In genomic region chr9:123851713-123852448, GRCm38 (mm10) we compare ENCODE assay signal across 8 mouse cellular contexts. TPM values are rescaled to one million over a fixed set of nuclear protein-coding genes. Genes with fewer than 3 reads are reported as not detected.
DNase-seq lines count a peak whose midpoint lies in the region; ATAC-seq and TF ChIP-seq lines count a peak whose summit lies in the region.

Gene Fyco1, minus strand, starts transcription at chr9:123851899.

- peak within 1 kb of the TSS; percentile 87 for H3K4me3 ChIP-seq in embryonic facial prominence, embryonic 14.5 days (ENCODE audit: low read depth, low read length)
- peak within 1 kb of the TSS; percentile 83 for H3K4me3 ChIP-seq in heart, adult 2 months
- peak within 1 kb of the TSS; percentile 69 for H3K4me3 ChIP-seq in limb, embryonic 13.5 days
- H3K4me3 ChIP-seq in midbrain, embryonic 16.5 days (ENCODE audit: low read depth, low read length), result peak within 1 kb of the TSS; percentile 78

- no peak for TF ChIP-seq CTCF in heart, adult 2 months (IDR thresholded peaks at IDR 0.05)

- H3K9me3 ChIP-seq in embryonic facial prominence, embryonic 14.5 days (ENCODE audit: control insufficient read depth, low read length), result no peaks in the 10 kb centered on the region
- H3K9me3 ChIP-seq in limb, embryonic 13.5 days, result no peaks in the 10 kb centered on the region
- H3K9me3 ChIP-seq in midbrain, embryonic 16.5 days (replicated peaks; ENCODE audit: control insufficient read depth, low read length, poor library complexity, severe bottlenecking), result no peaks in the 10 kb centered on the region

- peak within 1 kb of the TSS; percentile 80 for H3K4me2 ChIP-seq in embryonic facial prominence, embryonic 14.5 days (ENCODE audit: low read depth, low read length)
- peak within 1 kb of the TSS; percentile 77 for H3K4me2 ChIP-seq in limb, embryonic 13.5 days (replicated peaks)
- H3K4me2 ChIP-seq in midbrain, embryonic 16.5 days (ENCODE audit: low read length), result peak within 1 kb of the TSS; percentile 70

- peaks cover 3% of the 10 kb centered on the region; the same call in 1 of the 2 replicates for H3K4me1 ChIP-seq in embryonic facial prominence, embryonic 14.5 days (ENCODE audit: control insufficient read depth, insufficient read depth, low read length)
- peaks cover 4% of the 10 kb centered on the region for H3K4me1 ChIP-seq in heart, adult 2 months (ENCODE audit: control insufficient read depth, insufficient read depth, low read length)
- peaks cover 12% of the 10 kb centered on the region for H3K4me1 ChIP-seq in limb, embryonic 13.5 days
- peaks cover 8% of the 10 kb centered on the region for H3K4me1 ChIP-seq in midbrain, embryonic 16.5 days (ENCODE audit: control insufficient read depth, insufficient read depth, low read length)

- ATAC-seq in embryonic facial prominence, embryonic 14.5 days (ENCODE audit: low read depth), result peak; percentile 97
- peak; percentile 97 for ATAC-seq in limb, embryonic 13.5 days (ENCODE audit: low FRiP score, low read depth)
- ATAC-seq in midbrain, embryonic 16.5 days, result peak; percentile 98

- peak; percentile 90 for TF ChIP-seq POLR2A in heart, adult 2 months (IDR thresholded peaks at IDR 0.05; ENCODE audit: insufficient read depth, low read depth, low read length)

- peak; percentile 98 for DNase-seq in 3T3-L1 (ENCODE audit: low read depth, low spot score)
- peak; percentile 63 to 81 for DNase-seq in adrenal gland, postnatal 4 days (ENCODE audit: low spot score in 2 of 2)
- peak; percentile 100 for DNase-seq in embryonic facial prominence, embryonic 14.5 days (ENCODE audit: low spot score)
- peak; percentile 92 to 96 for DNase-seq in heart, adult 2 months
- DNase-seq in kidney, adult 8-10 months, result peak; percentile 95 to 99
- peak; percentile 93 to 94 for DNase-seq in spleen, postnatal 10 days (ENCODE audit: low spot score in 2 of 2)

- intact Hi-C loops in heart, adult 2 months (cut with DNase I), result loop anchor here (2.0 kb wide), 1 partner anchor 135 kb away; the partner anchor contains the start of gene Lztfl1

- H3K9ac ChIP-seq in embryonic facial prominence, embryonic 14.5 days (ENCODE audit: low read depth, low read length), result peak within 1 kb of the TSS; percentile 91
- H3K9ac ChIP-seq in heart, adult 2 months (ENCODE audit: low read depth, low read length), result peak within 1 kb of the TSS; percentile 85
- H3K9ac ChIP-seq in limb, embryonic 13.5 days, result peak within 1 kb of the TSS; percentile 85
- peak within 1 kb of the TSS; percentile 70 for H3K9ac ChIP-seq in midbrain, embryonic 16.5 days (ENCODE audit: low read depth, low read length)

- peak; percentile 80 for TF ChIP-seq EP300 in heart, adult 2 months (IDR thresholded peaks at IDR 0.05; ENCODE audit: insufficient read depth, low read depth, low read length)

- H3K79me2 ChIP-seq in heart, adult 2 months (replicated peaks; ENCODE audit: control insufficient read depth, insufficient read depth, low read length), result no peaks in the 10 kb centered on the region; the same call in 1 of the 2 replicates

- H3K27ac ChIP-seq in embryonic facial prominence, embryonic 14.5 days (replicated peaks; ENCODE audit: low read depth, low read length), result peak within 1 kb of the TSS; percentile 96
- peak within 1 kb of the TSS; percentile 95 for H3K27ac ChIP-seq in heart, adult 2 months
- H3K27ac ChIP-seq in limb, embryonic 13.5 days, result peak within 1 kb of the TSS; percentile 95
- H3K27ac ChIP-seq in midbrain, embryonic 16.5 days (ENCODE audit: low read length), result peak within 1 kb of the TSS; percentile 80

- H3K36me3 ChIP-seq in embryonic facial prominence, embryonic 14.5 days (ENCODE audit: control insufficient read depth, insufficient read depth, low read length), result no peaks in the 10 kb centered on the region
- peaks cover 10% of the 10 kb centered on the region for H3K36me3 ChIP-seq in heart, adult 2 months (ENCODE audit: control insufficient read depth, insufficient read depth, low read length)
- no peaks in the 10 kb centered on the region for H3K36me3 ChIP-seq in limb, embryonic 13.5 days
- H3K36me3 ChIP-seq in midbrain, embryonic 16.5 days (ENCODE audit: control insufficient read depth, insufficient read depth, low read length), result no peaks in the 10 kb centered on the region

- WGBS in embryonic facial prominence, embryonic 14.5 days, result under 1% methylated on average over 40 of the region's 47 CpGs
- WGBS in heart, adult 2 months, result under 1% methylated on average over 47 of the region's 47 CpGs
- under 1% methylated on average over 47 of the region's 47 CpGs for WGBS in limb, embryonic 13.5 days
- WGBS in midbrain, embryonic 16.5 days, result under 1% methylated on average over 47 of the region's 47 CpGs

- H3K27me3 ChIP-seq in embryonic facial prominence, embryonic 14.5 days (replicated peaks; ENCODE audit: control insufficient read depth, insufficient read depth, low read length), result no peaks in the 10 kb centered on the region
- no peaks in the 10 kb centered on the region for H3K27me3 ChIP-seq in heart, adult 2 months (ENCODE audit: control insufficient read depth, insufficient read depth, low read length)
- H3K27me3 ChIP-seq in limb, embryonic 13.5 days, result no peaks in the 10 kb centered on the region
- no peaks in the 10 kb centered on the region for H3K27me3 ChIP-seq in midbrain, embryonic 16.5 days (ENCODE audit: control insufficient read depth, insufficient read depth, low read depth, low read length)

RNA-seq across cellular contexts. Expression of gene Fyco1, which starts in this region (rescaled TPM):
- total RNA-seq in adrenal gland, postnatal 4 days (2021), result 10 to 100 TPM; 61.5 to 63.9 TPM
- 12.1 and 15.1 TPM in 2 replicates for polyA plus RNA-seq in embryonic facial prominence, embryonic 14.5 days (2014; fragmentation: Nextera tagmentation; extraction: Ambion mirVana)
- total RNA-seq in heart, adult 2 months (2021), result 100 to 1,000 TPM; 251 to 262 TPM
- 55.5 and 101 TPM in 2 replicates for polyA plus RNA-seq in heart, adult 2 months (2012; rRNA removed)
- polyA plus RNA-seq in limb, embryonic 13.5 days (2015; fragmentation: Nextera tagmentation; extraction: Ambion mirVana), result 16.4 and 16.9 TPM in 2 replicates
- polyA plus RNA-seq in midbrain, embryonic 16.5 days (2015; fragmentation: Nextera tagmentation; extraction: Ambion mirVana), result 18.1 and 18.2 TPM in 2 replicates

Comparison
In these comparisons a context has a peak if more than half of its experiments do, and no peak if none do; other contexts are left out.
1. Peak in every context shown above with its lines: DNase-seq, ATAC-seq, H3K4me3 ChIP-seq and H3K27ac ChIP-seq.